Mouse (Mus musculus): ENCODE data around the gene Prx. TPM values are rescaled to one million over a fixed set of nuclear protein-coding genes. Genes with fewer than 3 reads are reported as not detected.

Prx gene
- total and polyA plus RNA-seq, 2 experiments from 2014 or later: 1.5 to 3.2 TPM

DNA sequence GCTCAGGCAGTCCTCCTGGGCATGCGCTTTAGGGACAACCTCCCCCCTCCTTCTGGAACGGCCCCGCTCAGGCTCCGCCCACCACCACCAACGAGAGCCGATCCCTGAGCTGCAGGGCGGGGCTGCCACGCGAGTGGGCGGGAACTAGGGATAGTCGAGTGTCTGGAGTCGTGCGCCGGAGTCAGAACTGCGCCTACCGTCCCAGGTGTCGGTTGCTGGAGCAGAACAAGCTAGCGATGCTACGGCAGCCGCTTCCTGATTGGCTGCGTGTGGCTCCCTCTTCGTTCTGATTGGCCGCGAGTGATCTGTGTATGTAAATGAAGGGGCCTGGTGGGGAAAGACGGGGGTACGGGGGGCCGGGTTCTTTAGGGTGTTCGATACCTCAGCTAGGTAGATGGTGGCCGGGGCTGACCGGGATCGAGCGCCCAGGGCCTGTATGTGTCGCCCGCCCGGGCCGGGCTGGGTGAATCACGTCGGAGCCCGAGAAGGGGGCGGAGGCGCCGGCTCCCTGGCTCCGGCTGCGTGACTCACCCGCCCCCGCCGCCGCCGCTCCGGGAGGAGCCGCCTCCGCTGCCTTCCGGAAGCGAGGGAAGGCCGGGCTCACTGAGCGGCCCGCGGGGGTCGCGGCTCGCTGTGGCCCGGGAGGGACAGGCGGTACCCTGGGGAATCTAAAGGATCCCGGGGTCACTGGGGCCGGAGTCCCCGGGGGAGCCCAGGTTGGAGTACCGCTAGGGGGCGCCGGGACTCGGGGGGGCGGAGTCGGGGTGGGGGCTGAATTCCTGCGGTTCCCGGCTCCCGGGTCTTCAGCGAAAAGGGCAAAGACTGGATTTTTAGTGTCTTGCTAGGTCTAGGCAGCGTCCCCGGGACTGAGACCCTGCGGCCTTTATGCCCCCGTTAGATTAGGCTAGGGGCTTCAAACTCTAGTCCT is 12.1 kb upstream of the Prx start, which contains the start of gene Sertad1:
Gene Sertad1, plus strand, starts transcription at position 141 of the 928 bp plus-strand sequence.
- no peaks in the 10 kb centered on the region for H3K4me1 ChIP-seq (ENCODE audit: insufficient read depth, low read length)
- peak; percentile 60 for TF ChIP-seq CTCF (IDR thresholded peaks at IDR 0.05)
- WGBS: under 1% methylated on average over 65 of the region's 80 CpGs
- peak within 1 kb of the TSS; percentile 89 for H3K9ac ChIP-seq (replicated peaks; ENCODE audit: low read length, poor library complexity, severe bottlenecking)
- H3K36me3 ChIP-seq (ENCODE audit: insufficient read depth, low read length): no peaks in the 10 kb centered on the region
- ATAC-seq (ENCODE audit: low FRiP score) (peak; percentile 97), DNase-seq (ENCODE audit: low spot score) (peak; percentile 99)
- no peaks in the 10 kb centered on the region for H3K9me3 ChIP-seq (ENCODE audit: low read length)
- peak within 1 kb of the TSS; percentile 72 for H3K4me3 ChIP-seq (ENCODE audit: low read depth, low read length)
- H3K4me2 ChIP-seq (ENCODE audit: low read depth, low read length, poor library complexity, severe bottlenecking): peak within 1 kb of the TSS; percentile 66
- no peaks in the 10 kb centered on the region for H3K27me3 ChIP-seq (ENCODE audit: insufficient read depth, low read length)
- H3K27ac ChIP-seq (ENCODE audit: low read depth, low read length): peak within 1 kb of the TSS; percentile 91

DNA sequence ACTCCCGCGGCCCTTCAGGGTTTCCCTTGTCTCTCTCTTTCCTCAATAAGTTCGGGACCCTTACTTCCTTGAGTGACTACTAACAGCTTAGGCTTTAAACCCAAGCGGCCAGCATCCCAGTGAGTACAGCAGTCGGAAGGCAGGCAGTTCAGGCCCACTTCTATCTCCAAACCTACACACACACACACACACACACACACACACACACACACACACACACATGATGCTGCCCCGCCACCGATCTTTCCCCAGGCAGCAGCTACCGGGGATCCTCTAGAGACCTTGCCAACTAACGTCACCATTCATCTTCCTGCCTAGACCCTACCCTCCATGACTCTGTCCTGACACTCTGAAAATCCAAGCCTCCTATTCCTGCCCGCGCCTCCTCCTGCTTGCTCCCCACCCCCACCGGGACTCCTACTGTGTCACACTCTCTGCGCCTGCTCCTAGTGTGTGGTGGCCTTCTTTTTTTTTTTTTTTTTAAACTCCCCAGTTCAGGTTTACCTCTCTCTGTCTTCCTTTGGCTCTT is 11.3 kb upstream of the Prx start:
- H3K4me3 ChIP-seq (ENCODE audit: low read depth, low read length): peak overlapping the region; percentile 72
- WGBS: 6% methylated on average over 13 of the region's 13 CpGs
- H3K36me3 ChIP-seq (ENCODE audit: insufficient read depth, low read length): no peaks in the 10 kb centered on the region
- TF ChIP-seq CTCF (IDR thresholded peaks at IDR 0.05): no peak
- ATAC-seq (ENCODE audit: low FRiP score) (no peak), DNase-seq (ENCODE audit: low spot score) (no peak)
- H3K27ac ChIP-seq (ENCODE audit: low read depth, low read length): peak overlapping the region; percentile 91; the same call in 1 of the 2 replicates
- H3K4me2 ChIP-seq (ENCODE audit: low read depth, low read length, poor library complexity, severe bottlenecking): peak overlapping the region; percentile 66
- peak overlapping the region; percentile 89 for H3K9ac ChIP-seq (replicated peaks; ENCODE audit: low read length, poor library complexity, severe bottlenecking)
- no peaks in the 10 kb centered on the region for H3K27me3 ChIP-seq (ENCODE audit: insufficient read depth, low read length)
- no peaks in the 10 kb centered on the region for H3K9me3 ChIP-seq (ENCODE audit: low read length)
- no peaks in the 10 kb centered on the region for H3K4me1 ChIP-seq (ENCODE audit: insufficient read depth, low read length)

DNA sequence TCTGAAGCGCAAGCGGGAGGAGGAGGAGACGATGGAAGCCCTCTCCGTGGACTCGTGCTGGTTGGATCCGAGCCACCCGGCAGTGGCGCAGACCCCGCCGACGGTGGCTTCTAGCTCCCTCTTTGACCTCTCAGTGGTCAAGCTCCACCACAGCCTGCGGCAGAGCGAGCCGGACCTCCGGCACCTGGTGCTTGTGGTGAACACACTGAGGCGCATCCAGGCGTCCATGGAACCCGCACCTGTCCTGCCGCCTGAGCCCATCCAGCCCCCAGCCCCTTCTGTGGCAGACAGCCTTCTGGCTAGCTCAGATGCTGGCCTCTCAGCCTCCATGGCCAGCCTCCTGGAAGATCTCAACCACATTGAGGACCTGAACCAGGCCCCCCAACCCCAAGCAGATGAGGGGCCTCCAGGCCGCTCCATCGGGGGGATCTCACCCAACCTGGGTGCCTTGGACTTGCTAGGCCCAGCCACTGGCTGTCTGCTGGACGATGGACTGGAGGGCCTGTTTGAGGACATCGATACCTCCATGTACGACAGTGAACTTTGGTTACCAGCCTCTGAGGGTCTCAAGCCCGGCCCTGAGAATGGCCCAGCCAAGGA is 9.8 kb upstream of the Prx start:
- no peak for DNase-seq (ENCODE audit: low spot score)

DNA sequence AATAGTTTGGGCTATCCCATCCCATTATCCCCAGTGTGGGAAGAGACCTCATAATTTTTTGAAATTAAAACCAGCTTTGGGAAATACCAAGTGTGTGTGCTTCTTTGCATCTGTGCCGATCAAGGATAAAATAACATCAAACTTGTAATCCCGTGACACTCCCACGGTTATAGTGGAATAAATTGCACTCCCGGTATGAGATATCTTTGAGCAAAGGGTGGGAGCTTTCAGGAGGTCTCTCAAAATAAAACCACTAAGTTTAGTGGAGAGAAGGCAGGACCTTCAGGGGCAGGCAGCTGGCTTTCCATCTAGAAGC is 8.9 kb upstream of the Prx start:
- no peaks in the 10 kb centered on the region for H3K9me3 ChIP-seq (ENCODE audit: low read length)
- H3K27ac ChIP-seq (ENCODE audit: low read depth, low read length): peak overlapping the region; percentile 6; the same call in 1 of the 2 replicates
- H3K27me3 ChIP-seq (ENCODE audit: insufficient read depth, low read length): no peaks in the 10 kb centered on the region
- ATAC-seq (ENCODE audit: low FRiP score): no peak
- WGBS: 42% methylated on average over 4 of the region's 4 CpGs
- TF ChIP-seq CTCF (IDR thresholded peaks at IDR 0.05): no peak
- H3K4me3 ChIP-seq (ENCODE audit: low read depth, low read length): no peak overlapping the region; the same call in 1 of the 2 replicates
- no peaks in the 10 kb centered on the region for H3K4me1 ChIP-seq (ENCODE audit: insufficient read depth, low read length)
- DNase-seq (ENCODE audit: low spot score): no peak
- H3K9ac ChIP-seq (replicated peaks; ENCODE audit: low read length, poor library complexity, severe bottlenecking): no peak overlapping the region; the same call in 1 of the 2 replicates
- H3K4me2 ChIP-seq (ENCODE audit: low read depth, low read length, poor library complexity, severe bottlenecking): peak overlapping the region; percentile 40
- H3K36me3 ChIP-seq (ENCODE audit: insufficient read depth, low read length): no peaks in the 10 kb centered on the region

More for the DNA sequence above, 9.8 kb upstream of the Prx start:
- no peak overlapping the region for H3K9ac ChIP-seq (replicated peaks; ENCODE audit: low read length, poor library complexity, severe bottlenecking)
- no peaks in the 10 kb centered on the region for H3K36me3 ChIP-seq (ENCODE audit: insufficient read depth, low read length)
- 91% methylated on average over 25 of the region's 25 CpGs for WGBS
- no peak overlapping the region for H3K4me3 ChIP-seq (ENCODE audit: low read depth, low read length)
- H3K27me3 ChIP-seq (ENCODE audit: insufficient read depth, low read length): no peaks in the 10 kb centered on the region
- no peak for ATAC-seq (ENCODE audit: low FRiP score)
- no peak overlapping the region for H3K27ac ChIP-seq (ENCODE audit: low read depth, low read length)
- no peaks in the 10 kb centered on the region for H3K4me1 ChIP-seq (ENCODE audit: insufficient read depth, low read length)
- no peak overlapping the region for H3K4me2 ChIP-seq (ENCODE audit: low read depth, low read length, poor library complexity, severe bottlenecking)
- TF ChIP-seq CTCF (IDR thresholded peaks at IDR 0.05): no peak
- H3K9me3 ChIP-seq (ENCODE audit: low read length): no peaks in the 10 kb centered on the region

DNA sequence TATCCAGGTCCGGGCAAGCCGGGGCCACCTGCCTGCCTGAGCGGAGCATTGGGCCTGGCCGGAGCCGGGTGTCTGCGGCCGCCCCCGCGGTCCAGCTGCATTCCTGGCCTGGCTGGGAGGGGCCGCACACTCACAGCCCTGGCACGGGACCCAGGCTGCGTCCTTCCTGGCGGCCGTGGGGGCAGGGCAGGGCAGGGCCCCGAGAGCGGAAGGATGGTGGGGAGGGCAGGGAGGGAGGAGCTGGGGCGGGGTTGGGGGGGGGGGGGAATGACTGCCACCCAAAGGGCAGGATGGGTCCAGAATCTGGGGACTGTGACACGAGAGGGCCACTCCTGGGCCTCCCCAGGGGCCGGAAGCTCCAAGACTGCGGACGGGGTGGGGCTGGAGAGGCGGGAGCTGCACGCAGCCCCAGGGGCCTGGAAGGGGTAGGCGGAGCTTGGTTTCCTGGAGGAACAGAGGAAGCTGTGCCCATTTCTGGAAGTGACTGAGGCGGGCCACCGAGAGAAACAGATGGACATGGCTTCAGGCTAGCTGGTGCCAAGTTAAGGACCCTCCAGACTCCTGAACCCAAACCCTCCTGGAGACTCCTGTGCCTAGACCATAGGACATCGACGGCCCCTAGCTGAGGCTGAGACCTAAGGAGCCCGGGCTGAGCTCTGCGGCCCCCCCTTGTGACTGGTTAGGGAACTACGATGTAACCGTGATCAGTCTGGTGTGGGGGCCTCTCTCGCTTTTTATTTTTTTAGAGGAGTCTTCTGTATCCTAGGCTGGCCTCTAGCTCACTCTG is 8.4 kb upstream of the Prx start:
- Histone ChIP-seq H3K9ac (replicated peaks; ENCODE audit: low read length, poor library complexity, severe bottlenecking) (no peak overlapping the region; the same call in 1 of the 2 replicates), H3K27ac (ENCODE audit: low read depth, low read length) (peak overlapping the region; percentile 6; the same call in 1 of the 2 replicates), H3K4me3 (ENCODE audit: low read depth, low read length) (peak overlapping the region; percentile 19; the same call in 1 of the 2 replicates), H3K4me1 (ENCODE audit: insufficient read depth, low read length) (no peaks in the 10 kb centered on the region), H3K27me3 (ENCODE audit: insufficient read depth, low read length) (no peaks in the 10 kb centered on the region), H3K9me3 (ENCODE audit: low read length) (no peaks in the 10 kb centered on the region), H3K36me3 (ENCODE audit: insufficient read depth, low read length) (no peaks in the 10 kb centered on the region), H3K4me2 (ENCODE audit: low read depth, low read length, poor library complexity, severe bottlenecking) (peak overlapping the region; percentile 40)
- WGBS: 4% methylated on average over 31 of the region's 33 CpGs
- ATAC-seq (ENCODE audit: low FRiP score) (no peak), DNase-seq (ENCODE audit: low spot score) (peak; percentile 60)
- peak; percentile 53 for TF ChIP-seq CTCF (IDR thresholded peaks at IDR 0.05)

All from midbrain, postnatal 0 days (tissue).